Mouse (Mus musculus) frontal cortex, postnatal 25 days (tissue): ENCODE measurements around the gene Mlh3.

Source experiments
- DNase-seq, 2 experiments: peaks; one replicate each; pipeline ENCODE4 v3.0.0; 2022; ENCODE audit warnings: low spot score in 2 of 2

The Mlh3 gene

GRCm38 (mm10) chr12:85227876-85228599, 42.4 kb downstream of the Mlh3 start:
- no peak for DNase-seq

GRCm38 (mm10) chr12:85227227-85227626, 43.2 kb downstream of the Mlh3 start:
- no peak for DNase-seq

GRCm38 (mm10) chr12:85219905-85220290, 50.5 kb downstream of the Mlh3 start:
- no peak for DNase-seq

GRCm38 (mm10) chr12:85219236-85219904, 51.0 kb downstream of the Mlh3 start, which contains the start of gene Eif2b2:
Eif2b2 (plus strand) TSS chr12:85219481.
- DNase-seq = peak; percentile 94 to 96

DNA sequence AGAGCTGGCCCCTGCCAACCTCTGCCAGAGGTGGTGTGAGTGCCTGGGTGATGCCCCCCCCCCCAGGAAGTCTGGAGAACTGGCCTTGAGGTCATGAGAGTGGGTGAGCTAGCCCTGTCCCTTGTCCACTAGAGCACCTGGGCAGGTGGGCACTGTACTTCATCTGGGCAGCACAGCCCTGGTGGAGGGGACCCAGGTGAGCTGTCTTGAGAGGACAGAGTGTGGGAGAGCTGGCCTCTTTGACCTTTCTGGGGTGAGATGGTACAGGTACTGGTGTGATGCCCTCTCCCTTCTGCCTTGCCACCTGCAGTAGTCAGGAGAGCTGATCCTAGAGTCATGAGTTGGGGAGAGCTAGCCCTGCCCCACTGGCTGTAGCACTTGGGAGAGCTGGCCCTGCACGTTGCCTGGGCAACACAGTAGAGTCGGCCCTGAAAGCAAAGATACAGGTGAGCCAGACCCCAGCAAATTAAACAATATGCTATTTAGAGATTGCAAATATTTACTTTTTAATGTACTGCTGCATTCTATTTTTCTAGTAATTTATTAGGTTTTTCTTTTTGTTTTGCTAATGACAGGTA, 52.6 kb downstream of the Mlh3 start:
- DNase-seq = no peak

DNA sequence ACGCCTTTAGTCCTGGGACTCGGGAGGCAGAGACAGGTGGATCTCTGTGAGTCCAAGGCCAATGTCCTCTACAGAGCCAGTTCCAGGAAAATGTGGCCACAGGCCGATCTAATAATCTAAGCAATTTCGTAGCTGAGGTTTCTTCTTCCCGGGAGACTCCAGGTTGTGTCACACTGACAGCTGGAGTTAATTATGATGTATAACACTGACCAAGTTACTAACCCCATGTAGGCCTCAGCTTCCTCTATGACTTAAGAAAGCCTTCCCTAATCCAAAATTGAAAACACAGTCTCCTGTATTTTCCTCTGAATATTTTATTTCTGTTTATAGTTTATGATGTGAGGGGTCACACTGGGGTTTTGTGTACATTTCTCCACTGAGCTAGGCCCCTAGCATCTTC, 55.4 kb downstream of the Mlh3 start:
- DNase-seq = no peak

DNA sequence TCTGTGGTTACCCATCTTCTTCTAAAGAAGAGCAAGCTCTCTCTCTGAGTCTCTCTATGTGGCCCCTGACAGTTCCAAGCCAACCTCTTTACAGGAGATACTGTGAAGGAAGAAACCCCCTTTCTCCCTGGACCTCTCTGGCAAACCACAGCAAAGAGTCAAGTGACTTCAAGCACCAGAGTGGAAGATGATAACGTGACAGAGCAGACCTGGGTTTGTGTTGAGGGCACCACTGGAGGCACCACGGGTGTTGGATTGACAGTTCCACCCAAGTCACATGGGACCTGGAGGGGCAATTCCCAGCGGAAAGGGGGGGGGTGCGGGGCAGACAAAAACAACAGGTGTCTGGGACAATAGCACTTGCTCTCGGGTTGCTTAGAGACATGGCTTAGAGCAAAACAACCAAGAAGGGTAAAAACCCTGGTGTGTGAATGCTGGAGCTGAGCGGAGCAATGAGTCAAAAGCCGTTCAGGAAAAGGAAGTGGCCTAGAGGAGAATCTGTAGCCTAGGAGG, 61.7 kb downstream of the Mlh3 start:
- no peak for DNase-seq

- DNase-seq = no peak
These were observed 65.0 kb downstream of the Mlh3 start for GRCm38 (mm10) chr12:85205425-85205824.

- DNase-seq = no peak
These were observed 66.3 kb downstream of the Mlh3 start for GRCm38 (mm10) chr12:85204105-85204504.

DNA sequence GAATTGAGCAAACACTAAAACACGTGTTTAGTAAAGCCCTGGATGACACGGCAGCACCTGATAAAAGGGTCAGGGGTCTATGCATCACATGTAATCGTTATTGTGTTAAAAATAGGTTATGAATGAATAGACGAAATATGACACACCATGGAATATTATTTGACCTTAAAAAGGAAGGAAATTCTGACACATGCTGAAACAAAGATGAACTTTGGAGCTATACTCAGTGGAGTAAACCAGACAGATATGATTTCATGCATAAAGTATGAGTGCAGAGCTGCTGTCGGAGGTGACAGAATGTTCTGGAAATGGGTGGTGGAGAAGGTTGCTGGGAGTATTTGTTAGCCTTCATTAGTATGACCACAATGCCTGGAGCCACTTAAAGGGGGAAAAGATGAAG, 66.7 kb downstream of the Mlh3 start:
- no peak for DNase-seq

- no peak for DNase-seq
These were observed 68.2 kb downstream of the Mlh3 start for GRCm38 (mm10) chr12:85202191-85202590.

- DNase-seq = no peak
These were observed 68.6 kb downstream of the Mlh3 start for GRCm38 (mm10) chr12:85201830-85202147.

GRCm38 (mm10) chr12:85200929-85201829, 69.2 kb downstream of the Mlh3 start:
- no peak for DNase-seq

DNA sequence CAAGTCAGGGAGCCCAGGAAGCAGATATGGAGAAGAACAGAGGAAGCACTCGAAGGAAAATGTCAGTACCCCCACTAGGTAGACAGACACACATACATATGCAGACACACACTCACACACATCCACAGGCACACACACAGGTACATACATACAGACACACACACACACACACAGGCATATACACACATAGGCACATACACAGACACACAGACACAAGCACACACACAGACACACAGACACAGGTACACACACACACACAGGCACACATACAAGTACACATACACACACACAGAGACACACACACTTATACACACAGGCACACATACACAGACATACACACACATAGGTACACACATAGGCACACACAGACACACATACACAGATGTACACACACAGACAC, 70.4 kb downstream of the Mlh3 start:
- no peak for DNase-seq

GRCm38 (mm10) chr12:85197936-85198335, 72.5 kb downstream of the Mlh3 start:
- DNase-seq = no peak

DNA sequence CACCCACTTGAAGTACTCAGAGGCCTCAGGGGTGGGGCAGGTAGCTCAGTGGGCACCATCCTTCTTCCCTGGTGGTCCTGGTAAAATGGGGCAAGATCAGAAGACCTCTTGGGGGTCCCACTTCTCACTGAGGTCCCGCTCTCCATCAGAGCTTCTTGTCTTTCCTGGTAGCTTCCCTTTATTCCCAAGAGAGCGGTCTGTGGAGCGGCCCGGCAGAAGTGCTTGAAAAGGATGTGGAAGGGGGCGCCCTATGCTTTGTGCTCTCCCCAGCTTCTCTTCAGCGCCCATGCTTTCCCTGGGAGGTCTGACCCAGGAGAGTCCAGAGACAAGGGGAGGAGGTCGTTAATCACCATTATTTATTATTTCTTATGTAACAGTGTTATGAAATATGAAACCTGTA, 73.0 kb downstream of the Mlh3 start:
- DNase-seq = no peak

GRCm38 (mm10) chr12:85196191-85196590, 74.2 kb downstream of the Mlh3 start:
- no peak for DNase-seq

DNA sequence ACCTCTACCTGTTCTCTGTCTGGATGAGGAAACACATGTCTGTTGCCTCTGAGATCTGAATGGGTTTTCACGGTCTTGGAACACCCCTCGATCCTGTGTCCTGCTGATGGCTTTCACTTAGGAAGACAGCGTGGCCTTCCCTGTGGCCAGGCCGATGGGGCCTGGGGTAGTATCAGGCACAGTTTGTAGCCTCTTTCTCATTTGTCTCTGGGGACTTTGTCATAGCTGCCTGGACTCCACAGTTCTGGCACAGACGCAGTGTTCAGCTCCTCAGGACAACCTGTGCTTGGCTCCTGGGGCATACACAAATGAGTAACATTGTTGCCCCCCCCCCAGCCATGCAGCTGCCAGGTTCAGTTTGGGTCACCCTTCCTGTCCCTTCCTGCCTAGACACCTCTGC, 75.3 kb downstream of the Mlh3 start:
- DNase-seq = no peak

DNA sequence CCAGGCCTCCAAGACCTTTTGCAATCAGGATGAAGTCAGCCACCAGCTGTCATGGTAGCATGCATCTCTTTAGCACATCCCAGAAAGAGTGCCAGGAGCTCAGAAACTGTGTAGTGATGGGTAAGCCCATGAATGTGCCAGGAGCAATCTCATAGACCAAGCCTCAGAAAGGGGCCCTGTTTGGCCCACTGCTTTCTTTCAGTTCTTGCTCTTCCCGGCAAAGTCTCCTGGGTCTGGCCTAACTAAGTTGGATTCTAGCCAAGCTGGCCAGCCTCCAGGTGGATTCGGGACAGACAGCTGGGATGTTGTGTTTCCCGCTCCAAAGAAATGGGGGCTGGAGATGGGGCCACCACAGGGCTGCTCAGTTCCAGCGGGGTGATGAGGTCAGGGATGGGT, 75.8 kb downstream of the Mlh3 start:
- no peak for DNase-seq

- no peak for DNase-seq
These were observed 76.3 kb downstream of the Mlh3 start for GRCm38 (mm10) chr12:85193923-85194622.

DNA sequence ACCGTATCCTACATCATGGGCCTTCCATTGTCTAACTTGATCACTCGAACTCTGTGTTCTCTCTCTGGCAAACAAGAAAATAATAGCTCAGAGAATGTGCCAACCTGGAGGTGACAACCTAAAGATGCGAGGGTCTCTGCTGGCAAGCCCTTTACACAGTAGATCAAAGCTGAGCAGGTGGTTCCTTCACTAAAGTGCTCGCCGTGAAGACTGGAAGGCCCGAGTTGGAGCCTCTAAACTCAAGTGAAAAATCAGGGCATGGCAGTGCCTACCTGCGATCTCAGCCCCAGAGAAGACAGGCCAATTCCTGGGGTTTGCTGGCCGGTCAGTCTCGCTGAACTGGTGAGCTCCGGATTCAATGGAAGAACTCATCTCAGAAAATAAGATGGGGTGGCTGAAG, 77.3 kb downstream of the Mlh3 start:
- no peak for DNase-seq
